ENCODE assay signal across 22 mouse cellular contexts in the genomic region with DNA sequence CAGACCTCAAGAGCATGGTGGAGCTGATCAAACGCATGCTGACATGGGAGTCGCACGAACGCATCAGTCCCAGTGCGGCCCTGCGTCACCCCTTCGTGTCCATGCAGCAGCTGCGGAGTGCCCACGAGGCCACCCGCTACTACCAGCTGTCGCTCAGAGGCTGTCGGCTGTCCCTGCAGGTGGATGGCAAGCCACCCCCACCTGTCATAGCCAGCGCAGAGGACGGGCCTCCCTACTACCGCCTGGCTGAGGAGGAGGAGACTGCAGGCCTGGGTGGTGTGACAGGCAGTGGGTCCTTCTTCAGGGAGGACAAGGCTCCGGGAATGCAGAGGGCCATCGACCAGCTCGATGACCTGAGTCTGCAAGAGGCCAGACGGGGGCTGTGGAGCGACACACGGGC. TPM values are rescaled to one million over a fixed set of nuclear protein-coding genes. Genes with fewer than 3 reads are reported as not detected.
DNase-seq lines count a peak whose midpoint lies in the region; ATAC-seq and TF ChIP-seq lines count a peak whose summit lies in the region.
"Had no signal": no experiment of that assay in that cellular context is flagged by ENCODE, and none has a peak within 500 bp of the region (broad histone marks: within the 10 kb centered on the region; RNA-seq: fewer than 3 reads in every experiment).

No protein-coding gene starts in this region.

- 75% methylated on average over 21 of the region's 21 CpGs for WGBS in heart, embryonic 12.5 days

- peak; percentile 89 for DNase-seq in heart, adult 11 months
- no peak for DNase-seq in layer of hippocampus, adult 2 months (ENCODE audit: low spot score in 2 of 2)
- no peak for DNase-seq in layer of hippocampus, adult 9-11 months
- DNase-seq in retina, postnatal 1 day = peak; percentile 26
- no peak for DNase-seq in retina, embryonic 14.5 days (ENCODE audit: low spot score)
- DNase-seq in adrenal gland, adult 8-10 months = no peak
- DNase-seq: adrenal gland, postnatal 25 days; cerebellum, adult 2 months; cerebellum, postnatal 10 days; embryo, embryonic 11 days; gastrocnemius, postnatal 10 days; heart, adult 2 months; heart, postnatal 10 days; heart, postnatal 4 days had no signal

- no peak overlapping the region for H3K27ac ChIP-seq in heart, embryonic 12.5 days (ENCODE audit: poor library complexity, severe bottlenecking)
- H3K27ac ChIP-seq in layer of hippocampus, adult 2 months = peak overlapping the region; percentile 25; the same call in 1 of the 2 replicates
- H3K27ac ChIP-seq: embryonic facial prominence, embryonic 12.5 days; forebrain, embryonic 12.5 days; heart, adult 2 months; hindbrain, embryonic 13.5 days; intestine, embryonic 15.5 days had no signal

- H3K4me2 ChIP-seq in heart, embryonic 12.5 days = no peak overlapping the region
- H3K4me2 ChIP-seq in myocyte (ENCODE audit: low read depth) = no peak overlapping the region
- H3K4me2 ChIP-seq: embryonic facial prominence, embryonic 12.5 days; forebrain, embryonic 12.5 days; hindbrain, embryonic 13.5 days; intestine, embryonic 15.5 days had no signal

- no peaks in the 10 kb centered on the region for H3K27me3 ChIP-seq in heart, embryonic 12.5 days (replicated peaks)
- no peaks in the 10 kb centered on the region for H3K27me3 ChIP-seq in myocyte (ENCODE audit: control insufficient read depth, insufficient read depth, insufficient read length)
- H3K27me3 ChIP-seq: embryonic facial prominence, embryonic 12.5 days; forebrain, embryonic 12.5 days; hindbrain, embryonic 13.5 days; intestine, embryonic 15.5 days had no signal

- H3K4me1 ChIP-seq in heart, embryonic 12.5 days (replicated peaks) = peaks cover 13% of the 10 kb centered on the region
- H3K4me1 ChIP-seq: embryonic facial prominence, embryonic 12.5 days; forebrain, embryonic 12.5 days; hindbrain, embryonic 13.5 days; intestine, embryonic 15.5 days had no signal

- no peaks in the 10 kb centered on the region for H3K79me2 ChIP-seq in myocyte (ENCODE audit: control insufficient read depth, insufficient read depth)

- TF ChIP-seq POLR2A in myocyte (IDR thresholded peaks at IDR 0.05; ENCODE audit: insufficient read length, low read depth) = no peak

- H3K36me3 ChIP-seq in heart, embryonic 12.5 days = peaks cover 45% of the 10 kb centered on the region
- H3K36me3 ChIP-seq in myocyte (ENCODE audit: control insufficient read depth, insufficient read depth) = no peaks in the 10 kb centered on the region

- peak; percentile 40 for TF ChIP-seq CTCF in layer of hippocampus, adult 2 months (conservative IDR thresholded peaks at IDR 0.05)

- no peak overlapping the region for H3K4me3 ChIP-seq in heart, embryonic 12.5 days
- no peak overlapping the region for H3K4me3 ChIP-seq in layer of hippocampus, adult 2 months
- no peak overlapping the region for H3K4me3 ChIP-seq in myocyte
- H3K4me3 ChIP-seq: embryonic facial prominence, embryonic 12.5 days; forebrain, embryonic 12.5 days; heart, adult 2 months; hindbrain, embryonic 13.5 days; intestine, embryonic 15.5 days had no signal

- H3K9me3 ChIP-seq in heart, embryonic 12.5 days (replicated peaks) = no peaks in the 10 kb centered on the region
- H3K9me3 ChIP-seq: embryonic facial prominence, embryonic 12.5 days; forebrain, embryonic 12.5 days; hindbrain, embryonic 13.5 days; intestine, embryonic 15.5 days had no signal

- no peak overlapping the region for H3K9ac ChIP-seq in heart, embryonic 12.5 days
- H3K9ac ChIP-seq: embryonic facial prominence, embryonic 12.5 days; forebrain, embryonic 12.5 days; intestine, embryonic 15.5 days had no signal

- ATAC-seq in heart, embryonic 12.5 days (ENCODE audit: insufficient number of reproducible peaks, low FRiP score) = no peak
- ATAC-seq: forebrain, embryonic 16.5 days; intestine, embryonic 15.5 days had no signal

- H3ac ChIP-seq in myocyte (ENCODE audit: control insufficient read depth, insufficient read length) = no peak overlapping the region

TF ChIP-seq in myocyte, 11 proteins besides CTCF, POLR2A, EP300 and RAD21:
- TF ChIP-seq MYOD1 (IDR thresholded peaks at IDR 0.05; ENCODE audit: control insufficient read depth in 1 of 3, insufficient read length in 2 of 3, low read depth in 2 of 3) = peak in 2 of 3 experiments; percentile 70 to 71
- TF ChIP-seq MYOG (IDR thresholded peaks at IDR 0.05; ENCODE audit: control insufficient read depth in 1 of 3, insufficient read depth in 1 of 3, insufficient read length in 2 of 3, low read depth in 2 of 3) = peak in 2 of 3 experiments; percentile 89 to 93
- TF ChIP-seq SRF (IDR thresholded peaks at IDR 0.05; ENCODE audit: control insufficient read depth, insufficient read length, low read depth) = no peak
- TF ChIP-seq CEBPB (IDR thresholded peaks at IDR 0.05; ENCODE audit: insufficient read depth, poor library complexity, severe bottlenecking) = no peak
- no peak for TF ChIP-seq MAX (IDR thresholded peaks at IDR 0.05; ENCODE audit: low read depth)
- peak; percentile 32 for TF ChIP-seq TCF3 (IDR thresholded peaks at IDR 0.05; ENCODE audit: insufficient read length, low read depth)
- no peak for TF ChIP-seq REST (IDR thresholded peaks at IDR 0.05; ENCODE audit: insufficient read depth, insufficient read length)
TF ChIP-seq in myocyte: peak in this region for 3.

RNA-seq across cellular contexts. Expression of a gene that starts 6.0 kb away (rescaled TPM):
- 0.31 and 0.39 TPM in 2 replicates for polyA plus RNA-seq in heart, embryonic 12.5 days (2016; fragmentation: Nextera tagmentation; extraction: Ambion mirVana)
- under 1 TPM in 1 of 2 experiments, not detected in 1; 0.15 TPM for total RNA-seq in layer of hippocampus, adult 2 months (2021)
- 0.98 TPM for polyA plus RNA-seq in myocyte (2012; fragmentation: generic; extraction: Trizol)
- total RNA-seq in adrenal gland, adult 8-10 months (2022) = 1 to 10 TPM in 1 of 4 experiments, under 1 TPM in 3; 0.23 to 1.1 (median 0.61) TPM
- total RNA-seq: MEL had no signal

RNA-seq across cellular contexts. Expression of a gene that starts 23.9 kb away (rescaled TPM):
- 59.5 and 63.4 TPM in 2 replicates for polyA plus RNA-seq in heart, embryonic 12.5 days (2016; fragmentation: Nextera tagmentation; extraction: Ambion mirVana)
- total RNA-seq in layer of hippocampus, adult 2 months (2021) = 100 to 1,000 TPM; 573 to 583 TPM
- polyA plus RNA-seq in myocyte (2012; fragmentation: generic; extraction: Trizol) = 132 TPM
- total RNA-seq in adrenal gland, adult 8-10 months (2022) = 100 to 1,000 TPM; 135 to 205 (median 166) TPM

RNA-seq across cellular contexts. Expression of a gene that starts 24.0 kb away (rescaled TPM):
- 36.4 and 37.4 TPM in 2 replicates for polyA plus RNA-seq in heart, embryonic 12.5 days (2016; fragmentation: Nextera tagmentation; extraction: Ambion mirVana)
- 10 to 100 TPM; 25.5 to 25.6 TPM for total RNA-seq in layer of hippocampus, adult 2 months (2021)
- 35.5 TPM for polyA plus RNA-seq in myocyte (2012; fragmentation: generic; extraction: Trizol)
- 10 to 100 TPM; 21.6 to 23.8 (median 22.0) TPM for total RNA-seq in adrenal gland, adult 8-10 months (2022)

RNA-seq across cellular contexts. Expression of a gene that starts 29.9 kb away (rescaled TPM):
- polyA plus RNA-seq in heart, embryonic 12.5 days (2016; fragmentation: Nextera tagmentation; extraction: Ambion mirVana) = 3.3 and 3.5 TPM in 2 replicates
- under 1 TPM; 0.38 to 0.39 TPM for total RNA-seq in layer of hippocampus, adult 2 months (2021)
- 4.2 TPM for polyA plus RNA-seq in myocyte (2012; fragmentation: generic; extraction: Trizol)
- 1 to 10 TPM; 2.6 to 4.7 (median 3.3) TPM for total RNA-seq in adrenal gland, adult 8-10 months (2022)

RNA-seq across cellular contexts. Expression of a gene that starts 42.4 kb away (rescaled TPM):
- polyA plus RNA-seq in heart, embryonic 12.5 days (2016; fragmentation: Nextera tagmentation; extraction: Ambion mirVana) = 35.3 and 35.9 TPM in 2 replicates
- total RNA-seq in layer of hippocampus, adult 2 months (2021) = 10 to 100 TPM in 1 of 2 experiments, 1 to 10 TPM in 1; 6.3 to 10.8 TPM
- 44.6 TPM for polyA plus RNA-seq in myocyte (2012; fragmentation: generic; extraction: Trizol)
- total RNA-seq in adrenal gland, adult 8-10 months (2022) = 10 to 100 TPM; 20.2 to 37.1 (median 23.9) TPM

Comparison
In these comparisons a context has a peak if more than half of its experiments do, and no peak if none do; other contexts are left out.
1. DNase-seq: peak in heart, adult 11 months (single experiment) and retina, postnatal 1 day (single experiment); none in layer of hippocampus, adult 2 months (0 of 2), layer of hippocampus, adult 9-11 months (single experiment), retina, embryonic 14.5 days (single experiment) and adrenal gland, adult 8-10 months (single experiment).